Mouse (Mus musculus) left cerebral cortex, adult 18-20 months (tissue): ENCODE results near the gene Aptx. TPM values are rescaled to one million over a fixed set of nuclear protein-coding genes. Genes with fewer than 3 reads are reported as not detected.

Source experiments
- DNase-seq, 2 experiments: peaks; one replicate each; pipeline ENCODE4 v3.0.0; 2021 to 2022; ENCODE audit warnings: low spot score in 2 of 2, mixed read lengths in 1 of 2
- long read RNA-seq, 2 experiments: library from polyadenylated mRNA; stranded (forward); transcript quantifications; one replicate each; pipeline ENCODE4 v2.0.0; 2021
- total RNA-seq, 2 experiments: library from RNA; stranded (reverse); gene quantifications; 2 replicates each; pipeline ENCODE4 v1.2.3; 2021

Gene Aptx
- total RNA-seq: 10 to 100 TPM; 29.7 to 34.8 TPM
- long read RNA-seq, experiment 1, full-length matches to known transcripts: 8 of 34 reads
- long read RNA-seq, experiment 1, partial matches to known transcripts: 9 of 34 reads
- long read RNA-seq, experiment 1, other reads (novel, unspliced or antisense): 17 of 34 reads
- long read RNA-seq, experiment 2, full-length matches to known transcripts: 3 of 20 reads
- long read RNA-seq, experiment 2, partial matches to known transcripts: 10 of 20 reads
- long read RNA-seq, experiment 2, other reads (novel, unspliced or antisense): 7 of 20 reads

GRCm38 (mm10) chr4:40702797-40703709, at the start of gene Aptx:
Gene Aptx (minus strand): TSS chr4:40703194.
- DNase-seq: peak; percentile 96 to 97

- no peak for DNase-seq
Observed at GRCm38 (mm10) chr4:40735351-40735750, 32.4 kb upstream of the Aptx start.

DNA sequence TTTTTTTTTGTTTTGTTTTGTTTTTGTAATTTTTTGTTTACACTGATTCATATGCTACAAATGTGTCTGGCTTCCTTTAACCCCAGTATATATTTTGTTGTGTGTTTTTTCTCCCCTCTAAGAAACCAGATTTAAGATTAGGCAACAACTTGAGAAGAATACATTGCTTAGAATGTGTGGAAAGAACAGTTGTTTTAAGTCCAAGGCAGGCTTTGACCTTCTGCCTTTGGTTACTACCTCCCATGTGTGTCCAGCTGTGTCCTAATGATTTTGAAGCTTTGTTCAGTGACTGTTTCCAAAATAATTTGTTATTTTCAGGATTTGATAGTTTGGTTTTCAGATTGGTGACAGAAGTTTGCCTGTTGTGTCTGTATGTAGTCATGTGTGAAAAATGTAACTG, 28.3 kb upstream of the Aptx start:
- DNase-seq: no peak

- DNase-seq: no peak
Observed at GRCm38 (mm10) chr4:40727247-40727646, 24.3 kb upstream of the Aptx start.

GRCm38 (mm10) chr4:40725554-40725953, 22.6 kb upstream of the Aptx start:
- DNase-seq: no peak

- no peak for DNase-seq
Observed at GRCm38 (mm10) chr4:40725141-40725540, 22.1 kb upstream of the Aptx start.

DNA sequence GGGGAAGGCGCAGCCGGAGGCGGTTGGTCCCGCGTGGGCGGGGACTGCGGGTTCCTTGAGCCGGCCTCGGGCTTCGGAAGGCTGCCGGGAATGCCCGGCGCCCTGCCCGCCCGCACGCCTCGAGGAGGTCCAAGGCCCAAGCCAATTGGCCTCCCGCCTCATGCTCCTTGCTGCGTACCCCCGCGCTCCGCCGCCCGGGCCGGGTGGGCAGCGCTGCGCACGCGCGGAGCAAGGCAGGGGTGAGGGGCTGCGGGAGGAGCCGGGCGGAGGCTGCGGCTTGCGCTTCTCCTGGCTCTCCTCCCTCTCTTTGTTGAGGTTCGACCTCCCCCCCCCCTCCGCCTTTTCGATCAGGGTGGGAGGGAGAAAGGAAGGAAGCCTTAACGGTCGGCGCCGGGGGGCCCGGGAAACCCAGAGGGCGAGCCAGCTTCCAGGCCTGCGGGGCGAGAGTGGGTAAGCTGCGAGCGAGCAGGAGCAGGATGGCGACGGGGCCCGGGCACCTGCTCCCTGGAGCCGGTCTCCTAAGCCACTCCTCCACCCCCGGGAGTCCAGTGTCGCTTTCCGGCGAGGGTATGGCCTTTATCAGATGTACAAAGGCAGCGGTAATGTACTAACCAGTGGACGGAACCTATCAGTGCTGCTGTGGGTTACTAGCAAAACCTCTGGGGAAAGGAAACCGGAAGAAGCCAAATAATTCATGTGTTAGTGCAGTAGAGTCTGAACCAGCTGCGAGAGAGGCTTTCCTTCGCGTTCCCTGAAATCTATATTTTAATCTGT, 19.9 kb upstream of the Aptx start:
- peak; percentile 74 to 84 for DNase-seq

GRCm38 (mm10) chr4:40722011-40722666, 19.1 kb upstream of the Aptx start, which contains the start of gene Dnaja1:
Gene Dnaja1 (plus strand): TSS chr4:40722150.
- DNase-seq: peak; percentile 98 to 99

DNA sequence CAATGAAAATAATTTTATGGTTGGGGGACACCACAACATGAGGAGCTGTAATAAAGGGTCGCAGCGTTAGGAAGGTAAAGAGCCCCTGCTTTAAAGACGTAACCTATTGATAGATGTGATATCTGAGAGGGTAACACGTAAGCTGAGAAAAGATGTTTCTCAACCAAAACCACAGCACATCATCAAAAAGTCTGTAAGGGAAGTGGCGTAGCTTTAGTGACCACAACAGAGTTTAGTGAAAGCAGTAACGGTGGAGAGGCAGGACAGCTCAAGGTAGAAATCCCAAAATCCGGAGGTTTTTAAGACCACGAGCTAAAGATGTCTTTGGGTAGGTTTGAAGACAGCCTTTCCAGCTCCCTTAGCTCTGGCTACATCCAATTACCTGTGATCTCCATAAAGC, 17.9 kb upstream of the Aptx start:
- no peak for DNase-seq

DNA sequence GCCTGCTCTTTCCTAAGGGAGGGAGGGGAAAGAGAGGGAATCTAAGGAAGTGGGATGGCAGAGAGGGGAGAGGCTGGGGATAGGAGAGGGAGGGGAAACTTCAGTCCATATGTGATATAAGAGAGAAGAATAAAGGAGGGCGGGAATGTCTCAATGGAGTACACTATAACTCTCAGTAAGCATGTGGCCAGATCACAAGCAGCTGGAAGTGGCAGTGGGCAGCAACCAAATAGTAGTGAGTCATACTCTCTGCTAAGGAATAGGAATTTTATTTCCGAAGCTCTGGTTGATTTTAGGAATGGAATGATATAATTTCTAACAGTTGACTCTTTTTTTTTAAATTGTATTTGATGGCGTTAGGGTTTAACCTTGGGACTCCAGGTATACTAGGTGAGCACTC, 14.1 kb upstream of the Aptx start:
- DNase-seq: no peak

GRCm38 (mm10) chr4:40703710-40704275, 799 bp upstream of the Aptx start:
- no peak for DNase-seq

DNA sequence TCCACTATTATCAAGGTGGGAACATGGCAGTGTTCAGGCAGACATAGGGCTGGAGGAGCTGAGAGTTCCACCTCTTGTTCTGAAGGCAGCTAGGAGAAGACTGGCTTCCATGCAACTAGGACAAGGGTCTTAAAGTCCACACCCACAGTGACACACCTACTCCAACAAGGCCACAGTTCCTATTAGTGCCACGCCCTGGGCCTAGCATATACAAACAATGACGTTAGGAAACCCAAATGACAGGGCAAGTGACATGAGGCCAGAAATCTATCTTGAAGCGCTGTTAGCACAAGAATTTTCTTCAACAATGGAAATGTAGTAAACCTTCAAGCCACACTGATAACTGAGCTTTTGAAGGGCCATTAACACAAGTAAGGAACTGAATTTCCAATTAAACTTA, 1.2 kb downstream of the Aptx start:
- DNase-seq: no peak

GRCm38 (mm10) chr4:40700216-40700615, 2.8 kb downstream of the Aptx start:
- no peak for DNase-seq

DNA sequence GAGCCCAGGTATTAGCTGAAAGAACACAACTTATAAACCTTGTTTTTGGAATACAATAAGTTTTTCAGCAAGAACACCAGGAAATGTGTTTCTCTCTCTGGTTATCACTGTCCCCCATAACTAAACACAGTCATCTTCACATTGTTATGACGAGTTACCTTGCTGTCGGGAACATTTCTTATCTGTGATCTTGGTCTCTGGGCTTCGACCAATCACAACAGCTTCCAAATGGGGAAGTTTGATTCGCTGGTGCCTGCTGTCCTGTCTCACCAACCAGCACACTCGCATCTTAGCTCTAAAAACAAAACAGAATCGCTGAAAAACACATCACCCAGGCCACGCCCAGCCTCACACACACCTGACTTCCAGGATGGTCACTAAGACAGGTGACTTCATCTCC, 5.9 kb downstream of the Aptx start:
- DNase-seq: no peak

GRCm38 (mm10) chr4:40691100-40691499, 11.9 kb downstream of the Aptx start:
- DNase-seq: no peak

- DNase-seq: no peak
Observed at GRCm38 (mm10) chr4:40683306-40683705, 19.7 kb downstream of the Aptx start.

GRCm38 (mm10) chr4:40682359-40682758, 20.6 kb downstream of the Aptx start:
- DNase-seq: no peak

- DNase-seq: peak; percentile 77 to 81
Observed at GRCm38 (mm10) chr4:40681908-40682307, 21.1 kb downstream of the Aptx start.

DNA sequence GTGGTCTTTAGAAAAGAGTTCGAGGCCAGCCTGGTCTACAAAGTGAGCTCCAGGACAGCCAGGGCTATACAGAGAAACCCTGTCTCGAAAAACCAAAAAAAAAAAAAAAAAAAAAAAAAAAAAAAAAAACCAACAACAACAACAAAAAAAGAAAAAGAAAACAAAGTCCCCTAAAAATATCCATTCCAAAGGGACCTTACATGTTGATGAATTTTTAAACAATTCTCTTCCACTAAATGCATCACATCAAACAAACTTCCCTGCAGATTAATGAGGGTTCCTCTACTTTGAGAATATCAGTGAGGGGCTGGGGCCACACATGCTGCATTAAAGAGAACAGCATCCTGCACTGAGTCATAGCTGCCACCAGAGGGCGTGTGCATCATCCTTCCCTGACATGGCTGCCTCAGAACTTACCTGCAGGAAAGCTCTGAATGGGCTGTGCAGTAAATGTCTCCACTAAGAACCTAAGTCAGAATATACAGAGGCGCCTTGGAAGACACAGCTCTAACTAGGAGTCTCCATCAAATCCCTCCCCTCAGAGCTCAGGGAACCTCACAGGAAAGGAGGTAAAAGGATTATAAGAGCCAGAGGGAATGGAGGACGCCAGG, 22.6 kb downstream of the Aptx start:
- DNase-seq: peak; percentile 27 to 29

GRCm38 (mm10) chr4:40677132-40677531, 25.9 kb downstream of the Aptx start:
- DNase-seq: peak; percentile 27 to 44
